Mouse (Mus musculus) monocyte, adult 5-6 weeks (primary cell): Measurements from ENCODE around the gene Foxc2. TPM values are rescaled to one million over a fixed set of nuclear protein-coding genes. Genes with fewer than 3 reads are reported as not detected.

ENCODE experiments used
- total RNA-seq: library from RNA; stranded (forward); fragments of 200-1000, 200-491, 200-594 nt; gene quantifications from 3 replicates; pipeline ENCODE4 v1.2.3, GENCODE M21; 2017

Gene Foxc2
- total RNA-seq, 1 experiment from 2014 or later = not detected

Other genes starting within 250 kb of the Foxc2 start
- gene Foxf1, start 31.8 kb upstream of the Foxc2 start, total RNA-seq = 0.53 TPM in 1 of 3 replicates, not detected in the others
- 11.7 to 18.2 TPM (median 13.1 TPM) in 3 replicates for gene Mthfsd, start 7.8 kb upstream of the Foxc2 start, total RNA-seq
- 0.29 TPM in 1 of 3 replicates, not detected in the others for gene Foxl1, start 11.8 kb downstream of the Foxc2 start, total RNA-seq